Mouse (Mus musculus): ENCODE measurements around the gene Dnajc30.

DNA sequence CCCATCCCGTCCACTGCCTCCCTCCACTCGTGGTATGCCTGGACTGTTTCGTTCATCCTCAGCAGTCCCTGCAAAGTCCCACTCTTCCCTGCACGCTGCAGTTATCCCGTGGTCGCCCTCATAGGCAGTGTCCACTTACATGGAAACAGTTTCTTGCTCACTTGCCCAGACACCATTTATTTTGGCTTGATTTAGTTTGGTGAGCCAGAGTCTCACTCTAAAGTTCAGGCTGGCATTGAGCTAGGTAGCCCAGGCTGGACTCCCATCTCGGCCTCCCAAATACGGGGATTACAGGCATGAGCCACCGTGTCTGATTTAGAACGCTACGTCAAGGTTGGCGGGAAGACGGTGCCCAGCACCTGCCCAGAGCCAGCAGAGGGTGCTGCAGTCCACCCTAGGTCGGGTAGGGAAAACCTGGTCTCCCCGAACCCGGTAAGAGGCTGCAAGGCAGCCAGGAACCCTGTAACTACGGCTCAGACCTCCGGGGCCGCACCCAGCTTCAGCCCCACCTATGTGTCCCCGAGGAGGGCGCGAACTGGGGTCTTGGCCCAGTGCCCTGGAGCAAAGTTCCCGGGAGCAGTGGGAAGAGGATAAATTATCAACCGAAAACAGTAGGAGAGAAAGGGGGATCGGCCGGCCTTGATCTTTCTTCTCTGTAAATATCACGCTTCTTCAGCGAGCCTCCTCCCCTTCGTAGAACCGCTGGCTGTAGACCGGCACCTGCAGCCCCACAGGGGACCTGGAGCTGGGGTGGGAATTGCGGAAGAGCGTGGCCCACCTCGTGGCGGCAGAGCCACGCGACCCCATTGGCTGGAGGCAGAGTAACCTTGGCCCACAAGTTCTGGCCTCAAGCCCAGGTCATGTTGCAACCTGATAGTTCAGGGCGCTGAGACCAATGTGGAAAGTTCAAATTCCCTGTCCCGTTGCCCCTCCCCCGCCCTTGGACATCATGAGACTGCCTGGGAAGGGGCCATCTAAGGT, 43.8 kb downstream of the Dnajc30 start:
- TF ChIP-seq POLR2A (IDR thresholded peaks at IDR 0.05; ENCODE audit: borderline replicate concordance, low read depth, low read length) (no peak), CTCF (IDR thresholded peaks at IDR 0.05; ENCODE audit: low read depth, low read length) (no peak)
